Mouse (Mus musculus) E14TG2a.4 (cell line): ENCODE data around the gene Clic1.

ENCODE experiments used
- CTCF ChIP-seq: conservative IDR thresholded peaks from 2 replicates; pipeline ENCODE4 v1.5.1; 2014; ENCODE audit warnings: low read length
- NANOG ChIP-seq: IDR thresholded peaks from 2 replicates; pipeline ENCODE4 v1.6.1; 2014; ENCODE audit warnings: borderline replicate concordance, low read length, mixed read lengths

DNA sequence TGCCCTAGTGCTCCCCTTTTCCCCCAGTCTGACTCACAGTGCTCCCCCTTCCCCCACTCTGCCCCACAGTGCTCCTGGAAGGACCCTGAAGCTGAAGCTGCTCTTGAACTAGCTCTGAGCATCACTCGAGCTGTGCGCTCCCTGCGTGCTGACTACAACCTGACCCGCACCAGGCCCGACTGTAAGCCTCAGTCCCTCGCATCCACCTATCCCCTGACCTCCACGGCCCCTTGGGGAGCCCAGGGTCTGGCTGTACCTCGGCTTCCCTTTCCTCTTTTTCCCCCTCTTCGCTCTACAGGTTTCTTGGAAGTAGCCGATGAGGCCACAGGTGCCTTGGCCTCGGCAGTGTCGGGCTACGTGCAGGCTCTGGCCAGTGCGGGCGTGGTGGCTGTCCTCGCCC, 34.5 kb upstream of the Clic1 start:
- TF ChIP-seq CTCF = no peak
- TF ChIP-seq NANOG = no peak
